Mouse (Mus musculus): ENCODE data around the gene Samd8. TPM values are rescaled to one million over a fixed set of nuclear protein-coding genes. Genes with fewer than 3 reads are reported as not detected.
A peak's percentile ranks its signal among the peaks of the same experiment; 100 is the strongest.

Gene Samd8
- polyA plus RNA-seq, 1 experiment from 2014 or later, result 3.7 TPM

DNA sequence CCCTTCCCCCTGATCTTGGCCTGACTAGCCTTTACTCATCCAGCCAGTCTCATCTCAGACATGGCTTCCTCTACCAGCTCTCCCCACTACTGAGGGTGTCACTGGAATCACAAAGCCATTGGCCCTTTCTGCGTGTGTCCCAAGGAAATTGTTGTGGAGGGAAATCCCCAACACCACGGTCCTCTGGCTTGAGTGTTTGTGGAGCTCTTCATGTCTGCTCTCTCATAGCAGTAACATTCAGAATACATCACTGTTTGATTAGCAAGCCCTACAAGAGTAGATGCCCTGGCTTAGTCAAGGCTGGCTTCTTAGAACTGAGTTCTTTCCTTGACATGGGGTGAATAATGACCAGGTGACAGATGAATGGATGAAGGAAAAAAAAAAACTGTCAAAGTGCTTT lies 3.5 kb upstream of the Samd8 start:
- H3K9ac ChIP-seq, result no peak overlapping the region
- H3K4me1 ChIP-seq (replicated peaks), result peaks cover 25% of the 10 kb centered on the region
- WGBS (ENCODE audit: insufficient replicate concordance), result 73% methylated on average over 2 of the region's 2 CpGs
- no peak overlapping the region for H3K4me3 ChIP-seq (replicated peaks)
- no peaks in the 10 kb centered on the region for H3K36me3 ChIP-seq
- no peaks in the 10 kb centered on the region for H3K27me3 ChIP-seq
- ATAC-seq (ENCODE audit: low read depth) (no peak), DNase-seq (no peak)
- no peak overlapping the region for H3K4me2 ChIP-seq
- H3K27ac ChIP-seq, result no peak overlapping the region
- H3K9me3 ChIP-seq (replicated peaks), result no peaks in the 10 kb centered on the region

DNA sequence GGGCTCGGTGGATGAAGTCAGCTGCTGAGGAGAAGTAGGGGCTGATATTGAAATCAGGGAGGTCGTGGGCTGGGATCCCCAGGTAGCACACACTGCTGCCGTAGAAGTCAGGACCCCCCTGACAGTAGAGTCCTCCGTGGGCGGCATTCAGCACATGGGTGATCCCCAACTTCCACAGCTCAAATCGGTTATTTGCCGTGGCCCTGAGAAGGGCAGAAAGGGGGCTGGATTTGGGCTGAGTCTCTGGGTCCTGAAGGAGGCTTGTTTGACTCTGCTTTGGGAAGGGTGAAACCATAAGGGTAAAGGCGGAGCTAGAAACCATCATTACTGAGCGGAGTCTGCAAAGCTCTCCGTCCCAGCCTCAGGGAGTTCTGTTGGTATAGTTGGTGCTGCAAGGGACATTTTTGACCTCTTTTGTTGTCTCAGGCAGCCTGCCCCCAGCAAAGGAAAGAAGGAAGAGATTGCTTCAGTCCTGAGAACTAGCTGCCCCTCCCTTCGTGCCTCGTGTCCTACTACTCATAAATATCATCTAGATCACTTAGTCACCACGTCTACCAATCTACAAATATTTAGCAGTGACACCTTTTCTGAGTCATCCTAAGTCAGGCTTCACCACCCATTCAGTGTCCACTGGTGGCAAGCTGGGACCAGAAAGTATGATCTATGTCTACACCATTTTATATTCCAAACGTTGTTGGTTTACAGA lies 2.7 kb upstream of the Samd8 start:
- H3K4me1 ChIP-seq (replicated peaks), result peaks cover 32% of the 10 kb centered on the region
- no peaks in the 10 kb centered on the region for H3K9me3 ChIP-seq (replicated peaks)
- no peak overlapping the region for H3K4me2 ChIP-seq
- no peaks in the 10 kb centered on the region for H3K27me3 ChIP-seq
- H3K9ac ChIP-seq, result no peak overlapping the region
- no peak for DNase-seq
- no peak for ATAC-seq (ENCODE audit: low read depth)
- H3K27ac ChIP-seq, result no peak overlapping the region
- H3K36me3 ChIP-seq, result no peaks in the 10 kb centered on the region
- H3K4me3 ChIP-seq (replicated peaks), result no peak overlapping the region
- 54% methylated on average over 14 of the region's 14 CpGs for WGBS (ENCODE audit: insufficient replicate concordance)

DNA sequence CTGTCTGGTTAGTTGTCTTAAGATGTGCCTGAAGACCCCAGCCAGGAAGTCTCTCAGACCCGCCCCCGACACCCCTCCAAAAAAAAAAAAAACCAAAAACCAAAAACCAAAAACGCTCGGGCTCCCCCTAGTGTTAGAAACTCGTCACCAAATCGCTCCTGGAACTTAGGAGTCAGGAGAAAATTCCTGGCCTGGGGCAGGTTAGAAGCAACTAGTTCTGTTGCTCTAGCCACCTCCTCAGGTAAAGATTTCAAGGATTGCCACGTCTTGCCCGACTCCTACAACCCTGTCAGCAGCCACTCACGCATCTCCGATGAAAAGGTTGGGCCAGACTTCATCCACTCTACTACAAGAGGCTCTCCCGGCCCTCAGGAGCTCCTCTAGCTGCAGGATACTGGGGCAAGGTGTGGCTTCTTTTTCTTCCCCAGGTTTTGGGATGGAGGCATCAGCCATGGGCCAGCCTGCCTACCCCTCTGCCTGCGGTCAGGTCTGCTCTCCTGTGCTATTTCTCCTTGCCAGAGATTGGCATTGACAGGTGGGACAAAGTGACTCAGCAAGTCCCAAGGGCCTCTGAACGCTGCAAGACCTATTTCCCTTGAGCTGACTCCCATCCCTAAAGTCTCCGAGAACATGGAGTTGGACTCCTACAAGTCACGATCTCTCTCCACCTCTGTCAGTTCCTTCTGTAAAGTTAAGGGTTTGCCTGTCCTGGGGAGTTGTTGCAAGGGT lies 2.0 kb upstream of the Samd8 start:
- ATAC-seq (ENCODE audit: low read depth), result no peak
- DNase-seq, result no peak
- Histone ChIP-seq H3K9me3 (replicated peaks) (no peaks in the 10 kb centered on the region), H3K4me2 (no peak overlapping the region), H3K36me3 (no peaks in the 10 kb centered on the region), H3K27ac (no peak overlapping the region), H3K27me3 (no peaks in the 10 kb centered on the region), H3K9ac (no peak overlapping the region), H3K4me1 (replicated peaks) (peaks cover 39% of the 10 kb centered on the region), H3K4me3 (replicated peaks) (no peak overlapping the region)
- WGBS (ENCODE audit: insufficient replicate concordance), result 35% methylated on average over 15 of the region's 15 CpGs

DNA sequence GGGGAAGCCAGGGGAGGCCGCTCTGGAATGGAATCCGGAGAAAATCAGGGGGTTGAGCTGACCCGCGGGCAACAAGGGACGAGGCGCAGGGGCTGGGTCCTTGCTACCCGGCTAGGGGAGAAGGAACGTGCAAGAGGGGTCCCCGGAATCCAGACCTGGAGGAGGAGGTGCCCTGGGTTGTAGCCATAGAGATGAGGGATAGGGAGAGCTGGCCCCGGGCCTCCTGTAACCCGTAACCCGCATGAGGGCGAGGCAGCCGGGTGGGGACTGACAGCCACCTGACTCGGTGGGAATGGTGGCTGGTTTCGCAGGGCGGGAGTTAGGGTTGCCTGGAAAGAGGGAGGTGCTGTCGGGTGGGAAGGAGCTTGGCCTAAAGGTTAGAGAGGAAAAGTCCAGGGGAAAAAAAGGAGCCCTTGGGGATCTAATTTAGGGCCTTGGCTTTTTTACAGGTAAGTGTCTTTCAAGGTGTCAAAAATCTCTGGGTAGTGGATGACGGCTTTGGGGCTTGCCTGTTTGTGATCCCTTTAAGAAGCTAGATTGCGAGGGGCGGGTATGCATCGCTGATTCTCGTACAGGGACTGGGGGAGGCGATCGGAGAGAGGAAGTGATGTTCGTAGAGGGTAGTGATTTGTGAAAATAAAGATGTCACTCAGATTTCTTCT lies 681 bp downstream of the Samd8 start, which contains the start of gene Dusp13:
Gene Dusp13 (minus strand): TSS at position 301 of the 662 bp plus-strand sequence.
- DNase-seq, result peak; percentile 57
- peaks cover 61% of the 10 kb centered on the region for H3K4me1 ChIP-seq (replicated peaks)
- H3K36me3 ChIP-seq, result no peaks in the 10 kb centered on the region
- no peaks in the 10 kb centered on the region for H3K9me3 ChIP-seq (replicated peaks)
- peak within 1 kb of the TSS; percentile 92 for H3K9ac ChIP-seq
- peak within 1 kb of the TSS; percentile 94 for H3K4me3 ChIP-seq (replicated peaks)
- peak; percentile 80 for ATAC-seq (ENCODE audit: low read depth)
- H3K27ac ChIP-seq, result peak within 1 kb of the TSS; percentile 76
- no peaks in the 10 kb centered on the region for H3K27me3 ChIP-seq
- under 1% methylated on average over 26 of the region's 26 CpGs for WGBS (ENCODE audit: insufficient replicate concordance)
- peak within 1 kb of the TSS; percentile 76 for H3K4me2 ChIP-seq

DNA sequence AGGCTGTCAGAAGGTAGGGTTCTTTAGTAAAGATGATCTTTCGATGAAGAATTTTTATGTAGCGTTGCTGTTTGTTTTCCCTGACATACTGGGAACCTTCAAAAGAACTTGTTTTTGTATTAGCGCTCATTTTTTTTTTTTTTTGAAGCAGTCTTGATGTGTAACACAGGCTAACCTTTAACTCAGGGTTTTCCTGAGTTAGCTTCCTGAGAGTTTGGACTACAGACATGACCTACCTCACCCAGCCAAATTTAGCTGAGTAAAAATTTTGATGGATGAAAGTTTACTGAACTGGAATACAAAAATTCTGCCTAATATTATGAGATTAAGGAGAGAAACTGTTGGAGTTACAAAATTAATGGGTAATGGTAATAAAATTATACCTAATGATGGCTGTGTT lies 2.1 kb downstream of the Samd8 start:
- Histone ChIP-seq H3K4me2 (0 out of 2 replicates have a peak overlapping the region, but pooled peaks have one; percentile 76), H3K9ac (peak overlapping the region; percentile 92; the same call in 1 of the 2 replicates)
- WGBS (ENCODE audit: insufficient replicate concordance), result 87% methylated on average over 3 of the region's 3 CpGs

DNA sequence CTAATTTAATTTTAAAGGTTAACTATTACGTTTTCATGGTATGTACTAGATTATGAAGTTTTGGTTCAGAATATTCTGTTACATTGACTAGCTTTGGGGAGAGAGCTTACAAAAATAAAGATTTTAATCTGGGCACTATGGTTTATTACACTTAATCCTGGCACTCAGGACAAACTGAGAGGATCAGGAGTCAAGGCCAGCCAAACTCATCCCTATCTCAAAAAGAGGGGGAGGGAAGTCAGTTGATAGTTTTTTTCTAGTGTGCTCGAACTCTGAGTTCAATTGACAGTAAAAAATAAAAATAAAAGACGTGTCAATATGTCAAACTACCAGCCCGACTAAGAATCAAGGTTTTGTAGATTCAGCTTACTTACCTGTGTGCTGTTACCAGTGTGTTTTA lies 3.0 kb downstream of the Samd8 start:
- 58% methylated on average over 4 of the region's 4 CpGs for WGBS (ENCODE audit: insufficient replicate concordance)
- Histone ChIP-seq H3K27me3 (no peaks in the 10 kb centered on the region), H3K4me1 (replicated peaks) (peaks cover 76% of the 10 kb centered on the region), H3K4me3 (replicated peaks) (no peak overlapping the region), H3K9ac (no peak overlapping the region), H3K4me2 (no peak overlapping the region), H3K9me3 (replicated peaks) (no peaks in the 10 kb centered on the region), H3K27ac (no peak overlapping the region), H3K36me3 (no peaks in the 10 kb centered on the region)
- DNase-seq (no peak), ATAC-seq (ENCODE audit: low read depth) (no peak)

More for the DNA sequence above, 2.1 kb downstream of the Samd8 start:
- H3K27me3 ChIP-seq, result no peaks in the 10 kb centered on the region
- ATAC-seq (ENCODE audit: low read depth) (no peak), DNase-seq (no peak)
- H3K27ac ChIP-seq, result no peak overlapping the region
- H3K4me1 ChIP-seq (replicated peaks), result peaks cover 73% of the 10 kb centered on the region
- no peak overlapping the region for H3K4me3 ChIP-seq (replicated peaks)
- no peaks in the 10 kb centered on the region for H3K9me3 ChIP-seq (replicated peaks)
- H3K36me3 ChIP-seq, result no peaks in the 10 kb centered on the region

DNA sequence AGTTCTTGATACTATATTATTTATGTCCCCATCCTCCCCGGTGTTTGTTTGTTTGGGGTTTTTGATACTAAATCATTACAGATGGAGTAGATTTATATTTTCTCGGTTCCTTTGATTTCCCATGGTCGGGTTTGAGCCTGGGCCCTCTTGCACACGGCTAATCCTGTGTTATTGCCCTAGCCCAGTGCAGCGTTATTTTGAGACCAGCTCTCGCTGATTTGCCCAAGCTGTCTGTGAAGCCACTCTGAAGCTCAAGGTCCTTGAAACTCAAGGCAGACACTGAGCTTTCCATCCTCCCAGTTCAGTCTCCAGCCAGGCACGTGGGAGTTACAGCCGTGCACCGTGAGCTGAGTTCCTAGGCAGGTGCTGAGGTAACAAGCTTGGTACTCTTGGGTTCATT lies 11.2 kb downstream of the Samd8 start:
- no peak overlapping the region for H3K9ac ChIP-seq
- H3K36me3 ChIP-seq, result no peaks in the 10 kb centered on the region
- H3K4me1 ChIP-seq (replicated peaks), result peaks cover 64% of the 10 kb centered on the region
- no peak for DNase-seq
- no peaks in the 10 kb centered on the region for H3K9me3 ChIP-seq (replicated peaks)
- no peak overlapping the region for H3K4me2 ChIP-seq
- no peak overlapping the region for H3K27ac ChIP-seq
- no peak overlapping the region for H3K4me3 ChIP-seq (replicated peaks)
- H3K27me3 ChIP-seq, result no peaks in the 10 kb centered on the region
- 87% methylated on average over 9 of the region's 9 CpGs for whole genome bisulfite sequencing (ENCODE audit: insufficient replicate concordance)
- no peak for ATAC-seq (ENCODE audit: low read depth)

DNA sequence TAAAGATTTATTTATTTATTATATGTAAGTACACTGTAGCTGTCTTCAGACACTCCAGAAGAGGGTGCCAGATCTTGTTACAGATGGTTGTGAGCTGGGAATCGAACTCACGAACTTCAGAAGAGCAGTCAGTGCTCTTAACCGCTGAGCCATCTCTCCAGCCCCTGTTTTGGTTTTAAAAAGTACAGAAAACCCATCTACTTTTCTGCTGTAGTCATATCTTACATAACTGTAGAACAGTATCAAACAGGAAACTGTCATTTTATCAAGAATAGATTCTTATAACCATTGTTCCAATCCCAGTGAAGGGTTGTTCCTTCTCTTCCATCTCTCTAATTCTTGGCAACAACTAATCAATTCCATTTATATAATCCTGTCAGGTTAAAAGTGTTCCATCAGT lies 13.4 kb downstream of the Samd8 start:
- ATAC-seq (ENCODE audit: low read depth) (no peak), DNase-seq (no peak)
- H3K4me1 ChIP-seq (replicated peaks), result peaks cover 58% of the 10 kb centered on the region
- H3K9me3 ChIP-seq (replicated peaks), result no peaks in the 10 kb centered on the region
- H3K4me3 ChIP-seq (replicated peaks), result no peak overlapping the region
- WGBS (ENCODE audit: insufficient replicate concordance), result 66% methylated on average over 3 of the region's 3 CpGs
- H3K27me3 ChIP-seq, result no peaks in the 10 kb centered on the region
- no peaks in the 10 kb centered on the region for H3K36me3 ChIP-seq
- no peak overlapping the region for H3K4me2 ChIP-seq
- no peak overlapping the region for H3K9ac ChIP-seq
- H3K27ac ChIP-seq, result no peak overlapping the region

DNA sequence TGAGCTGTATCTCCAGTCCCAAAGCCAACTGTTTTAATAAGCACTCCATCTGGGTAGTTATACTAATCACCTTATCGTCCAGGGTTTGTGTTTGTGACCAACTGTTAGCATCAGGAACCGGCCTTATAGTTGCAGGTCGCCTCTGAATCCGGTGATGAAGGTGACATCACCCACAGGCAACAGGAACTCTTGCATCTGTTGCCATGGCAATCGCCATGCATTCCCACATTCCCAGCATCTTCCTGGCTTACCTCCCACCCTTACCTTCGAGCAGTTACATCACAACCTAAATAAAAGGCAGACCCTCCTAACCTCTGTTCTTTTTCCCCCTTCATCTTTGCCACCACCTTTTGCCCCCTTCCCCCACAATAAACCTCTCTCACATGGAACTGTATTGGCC lies 14.3 kb downstream of the Samd8 start:
- no peaks in the 10 kb centered on the region for H3K27me3 ChIP-seq
- DNase-seq (no peak), ATAC-seq (ENCODE audit: low read depth) (no peak)
- no peaks in the 10 kb centered on the region for H3K9me3 ChIP-seq (replicated peaks)
- H3K9ac ChIP-seq, result no peak overlapping the region
- 80% methylated on average over 6 of the region's 6 CpGs for WGBS (ENCODE audit: insufficient replicate concordance)
- H3K4me1 ChIP-seq (replicated peaks), result peaks cover 50% of the 10 kb centered on the region
- no peak overlapping the region for H3K4me3 ChIP-seq (replicated peaks)
- H3K4me2 ChIP-seq, result no peak overlapping the region
- no peak overlapping the region for H3K27ac ChIP-seq
- no peaks in the 10 kb centered on the region for H3K36me3 ChIP-seq

DNA sequence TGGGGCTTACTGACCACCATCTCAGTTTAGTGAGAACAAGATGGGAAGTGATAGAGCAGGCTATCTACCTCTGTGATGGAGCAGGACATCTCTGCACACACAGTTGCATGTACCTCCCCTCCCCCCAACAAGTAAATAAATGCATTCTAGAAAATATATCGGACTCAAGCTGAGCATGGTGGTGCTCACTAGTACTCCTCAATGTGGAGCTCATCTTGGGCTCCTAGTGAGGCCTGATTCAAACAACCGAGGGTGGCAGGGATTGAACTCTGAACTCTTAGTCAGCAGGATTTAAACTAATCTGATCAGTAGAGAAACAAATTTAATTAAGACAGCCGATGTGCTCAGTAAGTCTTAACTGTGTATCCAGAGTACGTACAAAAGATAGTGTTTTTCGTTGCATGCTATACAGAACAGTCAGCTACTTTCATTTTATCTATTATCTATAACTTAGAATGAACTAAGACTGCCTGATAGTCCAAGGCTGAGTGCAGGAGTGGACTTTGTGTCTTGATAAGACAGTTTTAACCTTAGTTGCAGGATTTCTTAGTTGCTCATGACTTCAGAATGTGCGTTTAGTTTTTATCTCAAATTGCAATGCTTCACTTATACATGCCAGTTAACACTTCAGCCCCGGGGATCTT lies 15.5 kb downstream of the Samd8 start:
- Histone ChIP-seq H3K9me3 (replicated peaks) (no peaks in the 10 kb centered on the region), H3K27me3 (no peaks in the 10 kb centered on the region), H3K4me3 (replicated peaks) (peak overlapping the region; percentile 9; the same call in 1 of the 2 replicates), H3K4me1 (replicated peaks) (peaks cover 50% of the 10 kb centered on the region), H3K27ac (peak overlapping the region; percentile 63), H3K9ac (0 out of 2 replicates have a peak overlapping the region, but pooled peaks have one; percentile 11), H3K4me2 (peak overlapping the region; percentile 53), H3K36me3 (no peaks in the 10 kb centered on the region)
- ATAC-seq (ENCODE audit: low read depth), result peak; percentile 81
- WGBS (ENCODE audit: insufficient replicate concordance), result 24% methylated on average over 7 of the region's 7 CpGs
- no peak for DNase-seq

DNA sequence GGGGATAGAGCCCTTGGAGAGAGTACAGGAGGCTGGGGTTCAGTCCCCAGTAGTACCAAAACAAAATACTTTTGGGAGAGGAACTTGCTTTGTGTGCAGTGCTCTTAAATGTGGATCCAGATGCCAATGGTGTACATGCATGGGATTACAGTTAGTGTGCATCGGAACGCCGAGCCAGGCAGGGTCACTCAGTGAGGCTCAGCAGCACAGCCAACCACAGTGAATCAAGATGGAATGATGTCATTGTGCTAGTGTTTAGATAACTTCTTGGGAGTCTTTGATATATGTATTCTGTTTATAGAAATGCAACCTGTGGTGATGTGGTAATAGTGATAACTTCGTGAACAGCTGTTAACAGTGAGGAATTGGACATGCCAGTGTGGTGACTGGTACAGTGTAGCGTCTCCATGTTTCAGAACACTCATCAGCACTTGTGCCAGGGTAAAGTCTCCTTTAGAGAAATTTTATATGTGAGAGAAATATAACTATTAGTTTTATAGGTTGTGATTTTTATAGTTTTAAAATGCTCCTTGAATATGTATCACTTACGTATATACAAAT lies 16.1 kb downstream of the Samd8 start:
- Histone ChIP-seq H3K27me3 (no peaks in the 10 kb centered on the region), H3K4me3 (replicated peaks) (peak overlapping the region; percentile 9; the same call in 1 of the 2 replicates), H3K9me3 (replicated peaks) (no peaks in the 10 kb centered on the region), H3K4me1 (replicated peaks) (peaks cover 55% of the 10 kb centered on the region), H3K9ac (0 out of 2 replicates have a peak overlapping the region, but pooled peaks have one; percentile 11), H3K27ac (peak overlapping the region; percentile 63), H3K36me3 (no peaks in the 10 kb centered on the region), H3K4me2 (peak overlapping the region; percentile 53)
- ATAC-seq (ENCODE audit: low read depth), result peak; percentile 64
- DNase-seq, result no peak
- 55% methylated on average over 6 of the region's 6 CpGs for WGBS (ENCODE audit: insufficient replicate concordance)

All from liver, embryonic 13.5 days (tissue).